Mouse (Mus musculus) urinary bladder, adult 2 months (tissue): ENCODE data around the gene Agap2. TPM values are rescaled to one million over a fixed set of nuclear protein-coding genes. Genes with fewer than 3 reads are reported as not detected.
"Not testable (repeated sequence)": the region's sequence is repeated elsewhere in the genome, so short reads cannot be mapped to it uniquely, and the experiment has no call there.

Experiments
- DNase-seq: peaks from one replicate; pipeline ENCODE4 v3.0.0; 2022; ENCODE audit warnings: low spot score
- polyA plus RNA-seq: library from polyadenylated mRNA; depleted of rRNA; stranded (reverse); fragments of >200 nt; gene quantifications from 2 replicates; pipeline ENCODE4 v1.2.3, GENCODE M21; 2012

Gene Agap2
- polyA plus RNA-seq, 1 experiment = 2.5 TPM

DNA sequence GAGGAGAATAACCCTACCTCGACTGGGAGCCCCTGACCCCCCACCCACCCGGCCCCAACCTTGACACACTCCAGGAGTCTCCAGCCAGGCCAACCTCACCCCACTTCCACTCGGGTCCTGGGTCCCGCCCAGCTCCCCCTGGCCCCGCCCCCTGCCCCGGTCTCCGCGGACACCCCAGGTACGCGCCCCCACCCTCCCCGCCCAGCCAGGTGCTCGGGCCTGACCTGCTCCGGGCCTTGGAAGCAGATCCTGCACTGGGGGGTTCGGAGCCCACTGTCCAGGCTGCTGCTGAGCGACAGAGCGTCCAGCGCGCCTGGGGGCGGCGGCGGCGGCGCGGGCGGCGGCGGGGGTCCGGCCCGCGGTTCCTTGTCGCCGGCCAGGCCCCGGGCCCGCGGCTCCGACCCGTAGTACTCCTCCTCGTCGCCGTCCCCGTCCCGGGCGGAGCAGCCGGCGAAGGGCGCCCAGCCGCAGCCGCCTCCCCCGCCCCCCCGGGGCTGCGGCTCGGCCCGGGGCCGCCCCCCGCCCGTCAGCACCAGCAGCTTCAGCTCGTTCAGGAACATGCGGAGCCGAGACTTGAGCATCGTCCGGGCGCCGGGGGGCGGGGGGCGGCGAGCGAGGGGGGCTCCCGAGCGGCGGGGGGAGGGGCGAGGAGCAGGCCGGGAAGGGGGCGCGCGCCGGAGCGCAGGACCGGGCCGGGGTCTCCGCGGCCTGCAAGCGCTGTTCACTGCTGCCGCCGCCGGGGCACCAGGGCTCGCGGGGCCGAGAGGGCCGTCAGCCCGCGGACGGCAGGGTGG, 15.7 kb upstream of the Agap2 start:
- DNase-seq = peak; percentile 31

GRCm38 (mm10) chr10:127059968-127060916, 14.8 kb upstream of the Agap2 start, which contains the start of gene March9:
TSS of gene March9 (minus strand) at chr10:127060184.
- peak; percentile 48 for DNase-seq

- DNase-seq = no peak
These were observed 14.0 kb upstream of the Agap2 start for GRCm38 (mm10) chr10:127061085-127061484.

DNA sequence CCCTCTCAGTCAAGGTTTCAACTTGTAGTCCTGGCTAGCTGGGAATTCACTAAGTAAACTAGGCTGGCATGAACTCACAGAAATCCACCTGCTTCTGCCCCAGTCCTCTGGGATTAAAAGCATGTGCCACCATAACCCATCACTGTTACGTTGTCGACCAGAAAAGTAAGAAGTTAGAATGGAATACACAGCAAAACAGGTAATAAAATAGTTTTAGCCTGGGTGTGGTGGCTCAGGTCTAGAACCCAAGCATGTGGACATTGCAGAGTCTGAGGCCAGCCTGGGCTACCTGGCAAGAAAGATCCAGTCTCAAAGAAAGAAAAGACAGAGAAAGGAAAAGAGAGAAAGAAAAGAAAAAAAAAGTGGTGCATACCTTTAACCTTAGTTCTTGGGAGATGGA, 13.6 kb upstream of the Agap2 start:
- DNase-seq = no peak

DNA sequence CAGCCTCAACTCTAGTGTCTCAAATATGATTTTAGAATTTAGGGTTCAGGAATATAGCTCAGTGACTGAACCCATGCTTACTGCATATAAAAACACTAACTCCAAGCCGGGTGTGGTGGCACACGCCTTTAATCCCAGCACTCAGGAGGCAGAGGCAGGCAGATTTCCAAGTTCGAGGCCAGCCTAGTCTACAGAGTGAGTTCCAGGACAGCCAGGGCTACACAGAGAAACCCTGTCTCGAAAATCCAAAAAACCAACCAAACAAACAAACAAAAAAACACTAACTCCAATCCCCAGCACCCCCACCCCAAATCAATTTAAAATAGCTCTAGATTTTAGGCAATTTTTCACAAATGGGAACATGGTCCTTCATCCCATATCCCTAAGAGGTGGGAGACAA, 13.0 kb upstream of the Agap2 start:
- DNase-seq = not testable (repeated sequence)

- no peak for DNase-seq
These were observed 12.6 kb upstream of the Agap2 start for GRCm38 (mm10) chr10:127062503-127062902.

DNA sequence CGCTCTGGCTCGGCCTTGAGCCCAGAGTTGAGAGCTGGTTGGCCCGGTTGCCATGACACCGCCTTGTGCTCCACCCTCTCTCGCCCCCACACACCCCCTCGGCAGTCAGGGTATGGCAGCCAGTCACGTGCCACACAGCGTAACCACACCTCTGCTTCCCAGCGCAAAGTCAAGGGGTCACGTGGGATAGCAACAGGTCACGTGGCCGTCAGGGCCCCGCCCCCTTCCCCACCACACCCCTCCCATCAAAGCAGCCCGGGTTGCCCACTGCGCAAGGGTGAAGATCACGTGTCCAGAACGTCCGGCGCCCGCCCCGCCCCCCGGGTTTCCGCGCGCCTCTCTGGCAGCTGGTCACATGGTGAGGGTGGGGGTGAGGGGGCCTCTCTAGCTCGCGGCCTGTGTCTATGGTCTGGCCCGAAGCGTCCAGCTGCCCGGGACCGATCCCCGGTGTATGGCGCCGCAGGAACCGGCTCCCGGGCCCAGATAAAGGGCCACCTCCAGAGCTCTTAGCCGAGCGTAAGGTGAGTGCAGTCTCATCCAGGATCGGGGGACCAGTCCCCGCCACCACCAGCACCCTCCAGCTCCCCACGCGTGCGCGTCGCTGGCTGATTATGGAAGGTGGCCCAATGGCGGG, 11.7 kb upstream of the Agap2 start, which contains the start of gene Cdk4:
Gene Cdk4, plus strand, starts transcription at position 296 of the 634 bp plus-strand sequence.
- DNase-seq = peak; percentile 96

- DNase-seq = no peak
These were observed 10.9 kb upstream of the Agap2 start for GRCm38 (mm10) chr10:127063913-127064870.

- no peak for DNase-seq
These were observed 9.1 kb upstream of the Agap2 start for GRCm38 (mm10) chr10:127065981-127066380.

GRCm38 (mm10) chr10:127066519-127067018, 8.5 kb upstream of the Agap2 start:
- no peak for DNase-seq

- no peak for DNase-seq
These were observed 6.6 kb upstream of the Agap2 start for GRCm38 (mm10) chr10:127068360-127069038.

- DNase-seq = no peak
These were observed 5.5 kb upstream of the Agap2 start for GRCm38 (mm10) chr10:127069281-127070189.

DNA sequence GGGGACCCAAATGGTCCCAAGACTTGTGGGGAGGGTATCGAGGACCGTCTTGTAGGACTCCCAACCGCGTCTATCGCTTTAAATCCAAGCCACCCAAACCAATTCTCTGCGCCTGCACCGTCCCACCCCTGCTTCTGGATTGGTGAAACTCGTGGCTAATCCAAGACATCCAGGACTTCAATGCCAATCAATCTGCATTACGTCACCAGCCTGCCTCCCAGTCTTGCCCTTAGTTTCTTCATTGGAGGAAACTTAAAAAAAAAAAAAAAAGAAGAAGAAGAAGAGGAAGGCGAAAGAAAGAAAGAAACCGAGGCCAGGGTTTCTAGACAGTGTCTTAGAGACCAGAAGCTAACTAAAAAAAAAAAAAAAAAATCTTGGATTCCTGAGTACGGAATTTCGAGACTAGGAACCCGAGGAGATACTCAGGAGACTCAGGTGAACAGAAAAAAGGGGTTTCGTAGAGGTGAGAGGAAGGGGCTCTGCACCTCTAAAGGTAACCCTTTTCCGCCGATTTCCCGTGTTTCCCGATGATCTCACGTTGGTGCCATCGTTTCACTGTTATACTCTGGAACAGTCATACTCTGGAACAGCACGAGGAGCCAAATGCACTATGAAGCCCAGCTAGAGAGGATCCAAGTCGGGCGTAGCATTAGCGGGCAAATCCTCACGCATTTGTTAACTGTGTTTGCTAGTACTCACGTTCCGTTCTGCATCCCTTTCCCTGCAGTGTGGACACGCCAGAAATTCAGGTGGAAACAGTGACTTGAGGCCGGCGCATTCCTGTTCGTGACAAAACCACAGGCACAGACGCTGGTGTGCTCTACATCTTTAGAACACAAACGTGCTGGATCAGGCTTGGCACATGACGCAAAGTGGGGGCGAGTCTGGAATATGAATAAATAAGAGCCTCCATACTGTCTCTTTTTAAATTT, 4.6 kb upstream of the Agap2 start, which contains the start of gene Tspan31:
Gene Tspan31, minus strand, starts transcription at position 75 of the 932 bp plus-strand sequence.
- peak; percentile 65 for DNase-seq

- DNase-seq = no peak
These were observed 3.9 kb upstream of the Agap2 start for GRCm38 (mm10) chr10:127071203-127071602.

DNA sequence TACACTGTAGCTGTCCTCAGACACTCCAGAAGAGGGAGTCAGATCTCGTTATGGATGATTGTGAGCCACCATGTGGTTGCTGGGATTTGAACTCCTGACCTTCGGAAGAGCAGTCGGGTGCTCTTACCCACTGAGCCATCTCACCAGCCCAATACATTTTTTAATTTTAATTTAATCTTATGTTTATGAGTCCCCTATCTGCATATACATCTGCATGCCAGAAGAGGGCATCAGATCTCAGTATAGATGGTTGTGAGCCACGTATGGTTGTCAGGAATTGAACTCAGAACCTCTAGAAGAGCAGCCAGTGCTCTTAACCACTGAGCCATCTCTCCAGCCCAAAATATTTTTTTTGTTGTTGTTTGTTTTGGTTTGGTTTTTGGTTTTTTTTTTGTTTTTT, 2.8 kb upstream of the Agap2 start:
- DNase-seq = not testable (repeated sequence)

GRCm38 (mm10) chr10:127072969-127073368, 2.1 kb upstream of the Agap2 start:
- not testable (repeated sequence) for DNase-seq

DNA sequence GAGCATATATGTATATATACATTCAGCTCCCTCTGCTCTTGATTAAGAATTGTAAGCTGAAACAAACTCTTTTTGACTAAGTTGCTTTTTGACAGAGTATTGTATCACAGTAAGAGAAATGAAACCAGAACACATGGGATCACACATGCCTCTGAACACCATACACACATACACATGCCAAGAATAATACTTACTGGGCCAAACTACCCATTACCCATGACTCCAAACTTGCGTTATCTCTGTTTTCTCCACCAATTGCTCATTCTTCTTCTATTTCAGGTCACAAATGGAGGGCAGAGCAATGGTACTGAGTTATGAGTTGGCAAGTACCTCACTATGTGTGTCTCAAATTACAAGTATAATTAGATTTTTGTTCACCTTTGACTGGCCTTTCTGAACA, 1.1 kb upstream of the Agap2 start:
- DNase-seq = no peak

DNA sequence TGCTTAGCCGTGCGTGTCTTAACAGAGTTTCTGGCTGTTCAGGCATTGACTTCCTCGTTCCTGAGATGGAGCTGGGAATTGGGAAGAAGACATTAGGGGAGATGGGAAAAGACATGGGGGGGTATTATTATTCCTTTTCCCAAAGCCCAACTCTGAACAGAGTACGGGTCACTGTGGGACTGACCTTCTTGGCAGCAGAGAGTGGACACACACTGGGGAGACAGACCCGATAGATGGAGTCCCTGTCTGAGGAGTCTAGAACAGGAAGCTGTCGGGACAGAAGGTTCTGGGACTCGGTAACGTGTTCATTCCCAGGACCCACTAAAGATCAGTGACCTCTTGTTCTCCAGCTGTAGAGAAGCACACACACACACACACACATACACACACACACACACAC, 567 bp downstream of the Agap2 start:
- no peak for DNase-seq
